Mouse (Mus musculus) cerebellum, adult 2 months (tissue): ENCODE measurements around the gene Carns1.

Experiments used
- CTCF ChIP-seq: fragments of 200-500 bp; IDR thresholded peaks from 2 replicates; pipeline ENCODE4 v1.5.1; 2011; ENCODE audit warnings: low read depth, mild to moderate bottlenecking, control low read depth, low read length, moderate library complexity, borderline replicate concordance; ENCODE audit not compliant: insufficient read depth
- POLR2A ChIP-seq: fragments of 200-500 bp; IDR thresholded peaks from 2 replicates; pipeline ENCODE4 v1.6.1; 2011; ENCODE audit warnings: low read length, control low read depth, borderline replicate concordance; ENCODE audit not compliant: insufficient read depth

DNA sequence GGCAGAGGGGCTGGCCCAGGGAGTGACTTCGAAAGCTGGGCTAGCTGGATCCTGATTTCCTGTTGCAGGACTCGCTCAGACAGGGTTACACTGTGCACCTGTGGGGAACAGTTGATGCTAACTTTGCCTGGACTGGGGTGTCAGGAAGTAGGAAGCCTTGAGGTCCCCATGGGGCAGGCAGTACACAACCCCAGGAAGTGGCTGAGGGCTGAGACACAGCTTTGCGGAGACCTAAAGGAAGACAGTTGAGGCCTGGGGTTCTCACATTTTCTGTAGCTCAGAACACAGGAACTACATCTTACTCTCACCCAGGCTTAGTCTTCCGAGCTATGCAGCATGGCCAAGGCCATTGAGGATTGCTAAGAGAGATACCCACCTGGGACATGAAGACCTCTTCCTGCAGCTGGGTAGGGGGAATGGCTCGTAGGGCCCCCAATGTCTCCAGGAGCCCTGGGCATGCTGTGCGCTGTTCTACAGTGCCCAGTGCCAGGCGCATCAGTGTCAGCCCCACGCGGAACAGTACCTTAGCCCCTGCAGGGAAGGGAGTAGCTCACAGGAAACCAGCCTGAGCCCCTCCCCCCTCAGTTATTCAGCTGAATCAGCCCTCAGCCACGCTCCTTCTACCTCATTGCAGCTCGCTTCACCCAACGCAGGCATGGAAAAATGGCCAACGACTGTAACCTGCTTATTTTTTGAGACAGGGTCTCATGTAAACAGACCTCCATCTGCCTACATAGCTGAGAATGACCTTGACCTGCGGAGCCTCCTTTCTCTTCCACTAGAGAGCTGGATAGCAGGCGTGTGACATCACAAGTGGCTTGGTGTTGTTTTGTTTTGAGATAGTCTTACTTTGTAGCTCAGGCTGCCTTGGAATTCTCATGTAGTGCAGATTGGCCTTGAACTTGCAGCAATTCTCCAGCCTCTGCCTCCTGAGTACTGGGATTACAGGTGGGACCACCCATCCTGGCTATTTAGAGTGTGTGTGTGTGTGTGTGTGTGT, 10.0 kb upstream of the Carns1 start:
- TF ChIP-seq POLR2A (no peak), CTCF (no peak)
